Mouse (Mus musculus) C2C12 (cell line): ENCODE measurements around the gene Tmem262.

Experiments used
- CEBPB ChIP-seq: IDR thresholded peaks from one replicate; pipeline ENCODE4 v1.6.1; 2011; ENCODE audit warnings: low read depth, mild to moderate bottlenecking, control low read depth, moderate library complexity
- CTCF ChIP-seq: IDR thresholded peaks from one replicate; pipeline ENCODE4 v1.5.1; 2011; ENCODE audit not compliant: control insufficient read depth, insufficient read depth, insufficient read length
- MAX ChIP-seq: IDR thresholded peaks from one replicate; pipeline ENCODE4 v1.6.1; 2011; ENCODE audit warnings: mild to moderate bottlenecking, control low read depth
- MYOD1 ChIP-seq: IDR thresholded peaks from one replicate; pipeline ENCODE4 v1.6.1; 2011; ENCODE audit warnings: low read depth; ENCODE audit not compliant: control insufficient read depth, insufficient read length
- MYOG ChIP-seq: IDR thresholded peaks from one replicate; pipeline ENCODE4 v1.6.1; 2011; ENCODE audit not compliant: control insufficient read depth, insufficient read length; ENCODE audit errors: extremely low read depth
- USF1 ChIP-seq: IDR thresholded peaks from one replicate; pipeline ENCODE4 v1.6.1; 2011; ENCODE audit warnings: low read depth, mild to moderate bottlenecking, control low read depth, moderate library complexity

GRCm38 (mm10) chr19:6040002-6040401 lies 39.8 kb upstream of the Tmem262 start:
- TF ChIP-seq CTCF (no peak), MAX (no peak), USF1 (no peak), MYOG (no peak), MYOD1 (no peak), CEBPB (no peak)
